Mouse (Mus musculus): ENCODE results near the gene App.

The App gene

DNA sequence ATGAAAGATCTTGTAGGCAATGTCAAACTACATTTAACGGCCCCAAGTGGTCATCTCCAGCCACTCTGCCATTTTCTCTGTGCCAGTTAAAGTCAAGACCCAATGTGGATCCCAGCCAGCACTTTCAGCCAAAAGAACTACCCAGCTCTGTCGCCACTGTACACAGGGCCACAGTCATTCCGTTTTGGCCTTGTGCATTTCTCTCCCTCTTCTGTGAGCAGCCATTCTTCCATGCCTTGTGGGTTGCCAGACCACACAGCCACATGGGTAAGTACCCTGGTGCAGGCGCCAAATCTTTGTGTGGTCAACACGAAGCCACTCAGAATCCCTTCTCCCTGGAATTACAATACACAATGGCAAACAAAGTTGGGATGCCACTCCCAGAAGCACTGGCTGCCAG, 57.7 kb downstream of the App start:
- DNase-seq, result no peak

DNA sequence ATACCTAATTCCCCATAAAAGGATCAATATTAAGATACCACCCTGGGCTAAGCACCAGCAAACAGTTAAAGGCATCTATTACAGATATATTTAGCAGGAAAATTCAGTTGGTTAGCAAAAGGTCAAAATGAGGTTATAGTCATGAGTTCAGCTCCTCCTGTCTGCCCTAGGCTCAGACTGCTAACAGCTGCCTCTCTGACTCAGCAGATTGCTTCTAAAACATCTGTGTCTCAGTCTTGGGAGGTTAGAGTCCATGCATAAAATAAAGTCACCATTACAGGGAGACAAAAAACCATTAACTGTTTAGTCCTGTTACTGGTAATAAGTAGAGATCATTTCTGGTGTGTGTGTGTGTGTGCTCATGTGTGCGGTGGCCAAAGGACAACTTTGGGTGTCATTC, 58.8 kb downstream of the App start:
- no peak for DNase-seq

DNA sequence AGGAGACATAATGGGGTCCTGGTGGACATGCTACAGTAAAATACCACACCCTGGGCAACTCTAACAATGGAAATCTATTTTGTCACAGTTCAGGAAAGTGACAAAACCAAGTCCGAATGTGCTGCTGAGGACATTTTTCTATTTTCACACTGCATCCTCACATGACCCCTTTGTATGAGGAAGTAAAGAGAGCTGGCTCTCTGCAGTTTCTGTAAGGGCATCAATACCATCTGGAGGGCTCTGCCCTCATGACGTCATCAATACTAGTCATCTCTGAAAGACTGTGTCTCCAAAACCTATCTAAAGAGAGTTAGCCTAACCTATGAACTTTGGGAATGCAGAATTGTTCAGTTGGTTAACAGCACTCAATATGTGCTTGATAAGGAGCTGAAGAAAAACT, 59.6 kb downstream of the App start:
- DNase-seq, result no peak

DNA sequence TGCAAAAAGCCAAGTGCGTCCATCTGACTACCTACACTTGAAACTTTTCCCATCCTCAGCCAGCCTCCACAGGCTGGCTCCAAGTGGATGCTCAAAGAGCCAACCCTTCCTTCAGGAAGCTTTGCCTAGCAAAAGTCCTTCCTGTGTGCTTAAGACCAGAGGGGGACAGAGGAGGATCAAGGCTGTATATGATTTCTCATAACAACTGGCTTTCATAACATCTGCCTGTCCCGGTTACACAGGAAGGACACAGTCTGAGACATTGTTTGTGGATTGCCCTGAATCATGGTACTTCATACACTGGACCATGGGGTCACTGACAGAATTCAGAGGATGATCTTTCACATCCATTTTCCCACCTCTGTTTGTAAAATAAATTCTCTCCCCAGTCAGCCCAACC, 61.3 kb downstream of the App start:
- DNase-seq, result no peak

DNA sequence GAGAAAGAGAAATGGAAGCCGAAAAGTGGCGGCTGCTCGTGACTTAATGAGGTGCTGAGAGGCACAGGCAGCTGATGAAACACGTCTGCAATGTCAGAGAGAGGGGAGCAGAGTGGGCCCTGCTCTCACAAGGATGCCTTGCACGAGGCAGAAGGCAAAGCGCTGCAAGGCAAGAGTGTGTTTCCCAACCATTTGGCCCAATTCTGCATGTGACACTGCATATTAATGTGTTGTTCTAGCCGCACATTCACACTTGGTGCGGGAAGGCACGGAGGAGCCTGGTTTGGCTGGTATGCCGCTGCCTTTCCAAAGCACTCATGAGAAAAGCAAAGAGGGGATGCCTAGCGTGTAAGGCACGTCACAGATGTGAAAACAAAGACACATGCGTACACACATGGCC, 63.1 kb downstream of the App start:
- no peak for DNase-seq

DNA sequence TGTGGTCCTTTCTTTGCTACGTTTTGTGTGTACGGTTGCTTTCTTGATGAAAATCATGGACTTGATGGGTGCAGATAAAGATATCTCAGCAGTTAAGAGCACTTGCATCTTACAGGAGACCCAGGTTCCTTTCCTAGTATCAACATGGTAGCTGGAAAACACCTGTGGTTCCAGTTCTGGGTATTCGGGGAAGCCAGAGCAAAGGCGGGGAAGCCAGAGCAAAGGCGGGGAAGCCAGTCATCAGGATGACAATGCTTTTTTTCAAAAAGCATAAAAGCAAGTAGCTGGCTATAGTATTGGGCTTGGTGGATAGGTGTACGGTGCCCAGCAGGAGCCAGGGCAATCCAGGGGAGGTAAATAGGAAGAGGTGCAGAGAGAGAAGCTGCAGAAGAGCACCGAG, 65.1 kb downstream of the App start:
- no peak for DNase-seq

DNA sequence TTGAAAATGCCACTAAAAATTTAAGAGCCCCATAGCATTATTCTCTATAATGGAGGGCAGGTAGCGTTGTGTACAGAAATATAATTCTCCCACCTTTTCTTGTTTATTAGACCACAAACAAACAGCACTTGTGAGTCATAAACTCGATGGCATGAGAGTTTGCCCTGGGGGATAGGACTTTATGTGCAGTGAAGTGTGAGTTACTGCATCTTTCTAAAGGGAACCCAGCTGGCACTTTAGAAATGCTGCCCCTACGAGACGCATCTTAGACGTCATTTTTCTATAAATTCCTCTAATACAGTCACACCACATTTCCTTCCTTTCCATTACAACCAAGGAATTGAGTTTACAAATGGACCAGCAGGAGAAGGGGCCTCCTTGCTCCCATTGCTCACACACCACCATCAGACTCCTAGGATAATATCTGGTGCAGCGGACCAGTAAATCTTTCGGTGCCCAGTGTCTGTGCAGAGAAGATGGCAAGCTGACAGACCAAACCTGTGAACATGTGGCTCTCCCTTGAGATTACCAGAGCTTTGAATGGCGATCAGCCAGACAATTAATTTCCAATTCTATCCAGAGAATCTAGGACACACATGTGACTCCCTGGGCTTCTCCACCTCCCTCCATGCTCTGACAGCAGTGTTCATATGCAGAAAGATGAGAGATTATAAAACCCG, 66.8 kb downstream of the App start:
- no peak for DNase-seq

DNA sequence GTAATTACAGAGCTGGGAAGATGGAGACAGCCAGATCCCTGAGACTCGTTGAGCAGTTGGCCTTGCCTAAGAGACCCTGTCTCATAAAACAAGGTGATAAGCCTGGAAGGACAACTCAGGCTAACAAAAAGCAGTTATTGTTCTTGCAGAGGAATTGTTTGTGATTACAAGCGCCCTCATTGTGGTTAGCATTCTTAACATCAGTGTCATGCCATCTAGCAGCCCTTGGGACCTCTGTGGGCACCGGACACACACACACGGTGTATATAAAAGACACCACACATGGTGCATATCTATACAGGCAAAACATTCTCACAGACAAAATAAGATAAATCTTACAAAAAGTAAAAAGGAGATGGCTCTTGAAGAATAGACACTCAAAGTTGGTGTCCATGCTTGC, 68.0 kb downstream of the App start:
- DNase-seq, result no peak

DNA sequence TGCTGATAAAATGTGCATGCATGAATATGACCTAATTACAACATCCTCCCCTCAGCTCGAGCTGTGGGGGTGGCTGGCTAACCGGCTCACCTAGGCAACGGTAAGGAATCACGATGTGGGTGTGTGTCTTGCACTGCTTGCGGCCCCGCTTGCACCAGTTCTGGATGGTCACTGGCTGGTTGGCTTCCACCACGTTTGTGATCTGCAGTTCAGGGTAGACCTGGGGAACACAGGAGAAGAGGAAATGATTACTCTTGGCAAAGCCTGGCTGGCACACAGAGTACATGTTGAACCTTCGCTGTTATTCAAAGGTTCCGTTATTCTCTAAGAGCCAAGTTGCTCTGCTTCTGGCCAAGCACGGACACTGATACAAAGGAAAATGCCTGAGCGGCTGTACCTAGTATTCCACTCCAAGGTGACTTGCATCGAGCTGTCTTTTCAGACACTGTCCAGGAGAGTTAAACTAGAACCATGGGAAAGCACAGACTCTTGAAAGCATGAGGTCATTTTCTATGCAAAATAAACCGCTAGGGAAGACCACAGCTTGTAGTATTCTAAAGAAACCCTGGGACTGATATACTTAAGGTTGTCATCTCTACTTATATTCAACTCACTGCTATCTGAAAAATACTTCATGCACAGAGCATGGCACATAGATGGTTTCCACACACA, 70.3 kb downstream of the App start:
- peak; percentile 53 to 59 for DNase-seq

DNA sequence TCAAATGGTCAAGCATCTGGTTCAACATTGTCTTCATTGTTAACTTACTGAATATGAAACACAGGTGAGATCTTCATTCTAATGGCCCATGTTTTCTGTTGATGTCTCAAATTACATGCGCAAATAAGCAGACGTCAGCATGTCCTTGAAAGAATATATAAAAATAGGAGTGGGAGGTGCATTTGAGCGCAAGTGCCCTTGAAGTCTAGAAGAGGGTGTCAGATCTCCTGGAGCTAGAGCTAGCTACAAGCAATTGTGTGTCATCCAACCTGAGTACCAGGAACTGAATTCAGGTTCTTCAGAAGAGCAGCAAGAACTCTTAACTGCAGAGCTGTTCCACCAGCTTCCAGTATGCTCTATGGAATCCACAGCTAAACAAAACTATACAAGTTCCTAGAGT, 72.0 kb downstream of the App start:
- DNase-seq, result no peak

DNA sequence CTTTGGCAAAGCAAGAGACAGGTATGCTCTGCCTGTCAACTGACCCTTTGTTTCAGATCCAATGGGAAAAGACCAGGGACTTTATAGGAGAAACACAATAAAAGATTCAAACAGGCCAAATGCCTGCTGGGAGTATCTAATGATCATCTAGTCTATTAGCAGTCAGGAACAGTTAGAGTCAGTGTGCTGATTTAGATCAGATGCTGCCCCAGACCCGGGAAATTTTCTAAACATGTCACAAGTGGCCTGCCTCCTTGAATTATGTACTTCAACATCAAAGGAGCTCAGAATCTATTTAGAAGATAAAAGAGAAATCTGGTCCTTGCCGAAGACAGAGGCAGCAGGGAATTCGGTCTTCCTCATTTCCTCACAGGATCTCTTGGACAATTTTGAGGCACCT, 72.8 kb downstream of the App start:
- DNase-seq, result no peak

DNA sequence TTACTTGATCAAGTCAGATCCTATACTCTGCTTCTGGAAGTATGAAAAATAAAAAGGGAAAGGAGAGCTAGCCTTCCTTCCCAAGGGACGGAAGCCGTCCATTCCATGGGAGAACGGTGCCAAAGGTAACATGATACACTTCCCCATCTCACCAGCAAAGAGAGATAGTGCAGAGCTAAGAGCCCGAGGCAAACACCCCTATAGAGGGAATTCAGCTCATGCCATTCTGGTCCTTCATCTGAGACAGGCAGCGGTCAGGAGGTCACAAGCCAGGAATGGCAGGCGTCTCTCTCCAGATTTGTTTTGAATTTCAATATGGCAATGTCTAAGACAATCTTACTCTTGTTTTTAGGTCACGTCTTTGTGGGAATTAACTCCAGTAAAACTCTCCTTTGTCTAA, 74.1 kb downstream of the App start:
- DNase-seq, result no peak

DNA sequence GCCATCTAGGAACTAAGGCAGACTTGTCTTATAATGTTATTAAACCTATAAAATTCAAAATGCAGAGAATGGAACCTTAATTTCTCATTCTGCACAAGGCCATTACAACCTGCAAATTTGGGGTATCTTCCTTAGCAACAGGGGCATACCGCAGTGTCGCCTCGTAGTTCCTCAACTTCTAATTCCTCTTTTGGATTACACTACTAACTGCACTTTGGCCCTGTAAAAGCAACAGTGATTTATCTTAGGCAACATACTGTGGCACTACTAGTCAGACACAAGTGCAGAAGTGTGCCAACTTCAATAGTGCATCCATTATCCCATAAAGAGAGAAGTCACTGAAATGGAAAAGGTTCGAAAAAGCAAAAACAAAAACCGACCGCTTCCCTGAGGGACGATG, 74.5 kb downstream of the App start:
- DNase-seq, result no peak

DNA sequence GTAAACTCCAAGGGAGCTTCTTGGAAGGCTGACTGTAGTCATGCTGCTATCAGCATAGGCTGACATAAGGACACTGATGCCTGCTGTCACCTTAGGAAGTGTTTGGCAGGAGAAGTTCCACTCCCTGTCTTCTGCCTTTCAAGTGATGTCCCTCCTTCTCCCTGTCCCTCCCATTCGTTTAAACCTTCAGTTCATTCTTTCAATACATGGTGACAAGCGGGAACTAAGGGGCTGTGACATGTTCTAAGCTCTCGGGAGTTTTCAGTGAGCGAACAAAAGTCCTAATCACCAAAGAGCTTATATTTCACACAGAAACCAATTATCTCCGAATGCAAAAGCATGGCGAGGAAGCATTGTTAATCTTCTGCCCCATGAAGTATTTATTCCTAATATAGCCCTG, 77.2 kb downstream of the App start:
- DNase-seq, result peak in 1 of 2 experiments; percentile 53

DNA sequence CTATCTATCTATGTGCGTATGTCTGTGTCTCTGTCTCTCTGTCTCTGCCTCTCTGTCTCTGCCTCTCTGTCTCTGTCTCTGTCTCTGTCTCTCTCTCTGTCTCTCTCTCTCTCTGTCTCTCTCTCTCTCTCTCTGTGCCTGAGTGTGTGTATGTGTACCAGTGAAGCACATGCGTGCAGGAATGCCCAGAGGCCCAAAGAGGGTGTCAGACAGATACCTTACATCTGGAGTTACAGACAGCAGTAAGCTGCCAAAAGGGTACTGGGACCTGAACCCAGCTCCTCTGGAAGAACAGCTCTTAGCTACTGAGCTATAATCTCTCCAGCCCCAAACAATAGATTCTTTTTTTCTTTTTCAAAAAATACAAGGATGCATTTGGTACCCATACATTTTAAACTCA, 77.6 kb downstream of the App start:
- DNase-seq, result no peak

DNA sequence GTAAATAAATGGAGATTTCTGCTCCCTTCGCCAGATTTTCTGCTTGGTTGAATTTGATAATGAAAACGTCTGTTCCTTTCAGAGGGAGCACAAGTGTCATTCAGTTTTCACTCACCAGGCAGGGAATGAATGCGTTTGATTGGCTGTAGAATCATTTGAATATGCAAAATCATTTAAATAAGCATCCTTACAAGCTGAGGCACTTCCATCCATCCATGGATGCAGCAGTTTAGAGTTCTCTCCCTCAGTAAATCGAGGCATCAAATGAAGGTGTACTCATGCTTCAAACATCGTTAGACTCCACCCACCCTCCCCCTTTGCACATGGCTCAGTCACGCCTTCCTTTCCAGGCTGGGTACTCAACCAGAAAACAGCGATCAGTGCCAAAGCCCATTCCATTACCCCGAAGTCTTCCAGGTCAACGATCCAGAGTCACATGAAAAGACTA, 80.9 kb downstream of the App start:
- no peak for DNase-seq

DNA sequence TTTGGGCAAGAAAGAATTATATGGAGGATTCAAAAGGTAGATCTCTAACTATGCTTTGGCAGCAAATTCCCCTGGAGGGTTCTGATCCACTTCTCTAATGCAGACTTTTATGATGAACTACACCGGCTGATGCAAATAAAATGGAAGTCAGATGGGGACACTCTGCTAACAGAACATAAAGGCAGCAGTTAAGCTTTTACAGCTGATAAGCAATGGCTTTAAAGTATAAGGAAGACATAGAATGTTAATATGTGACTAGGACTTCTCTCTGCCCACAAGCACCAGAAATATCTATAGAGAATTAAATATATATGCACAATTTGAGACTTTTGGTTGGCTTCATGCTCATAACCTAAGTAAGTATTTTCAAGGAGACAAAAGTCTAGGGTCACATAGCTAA, 81.4 kb downstream of the App start:
- DNase-seq, result no peak

DNA sequence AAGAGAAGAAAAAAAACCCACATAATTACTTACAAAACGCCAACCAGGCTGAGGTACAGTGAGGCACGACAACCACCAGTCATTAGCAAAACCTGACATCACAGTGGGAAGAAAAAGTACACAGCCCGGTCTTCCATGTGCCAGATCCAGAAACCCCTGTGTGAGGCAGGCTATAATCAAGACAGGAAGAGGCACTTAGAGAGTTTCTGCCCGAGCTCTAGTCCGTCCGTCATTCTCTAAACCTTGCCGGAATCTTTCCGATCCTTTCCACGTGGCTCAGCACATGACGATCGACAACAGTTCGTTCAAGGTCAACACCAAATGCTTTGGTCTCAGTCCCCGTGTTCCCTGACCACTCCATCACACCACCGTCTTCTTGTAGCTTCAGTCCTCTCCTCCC, 82.6 kb downstream of the App start:
- no peak for DNase-seq

DNA sequence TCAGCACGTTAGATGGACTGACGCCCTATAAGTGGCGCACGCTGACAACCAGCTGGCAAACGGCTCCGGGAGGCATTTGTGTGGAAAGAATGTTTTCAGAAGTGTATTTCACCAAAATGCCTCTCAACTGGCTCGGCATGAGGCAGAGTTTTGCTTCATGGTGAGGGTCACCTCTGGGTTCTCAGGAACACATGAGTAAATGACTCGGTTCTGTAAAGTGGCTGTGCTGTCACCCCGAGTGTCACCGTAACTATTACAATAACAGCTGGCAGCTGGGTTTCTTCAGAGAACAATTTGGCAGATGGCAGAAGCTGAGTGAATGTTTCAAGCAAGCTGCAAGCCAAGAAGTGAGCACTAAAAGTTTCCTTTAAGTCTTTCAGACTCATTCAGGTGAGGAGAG, 85.4 kb downstream of the App start:
- no peak for DNase-seq

DNA sequence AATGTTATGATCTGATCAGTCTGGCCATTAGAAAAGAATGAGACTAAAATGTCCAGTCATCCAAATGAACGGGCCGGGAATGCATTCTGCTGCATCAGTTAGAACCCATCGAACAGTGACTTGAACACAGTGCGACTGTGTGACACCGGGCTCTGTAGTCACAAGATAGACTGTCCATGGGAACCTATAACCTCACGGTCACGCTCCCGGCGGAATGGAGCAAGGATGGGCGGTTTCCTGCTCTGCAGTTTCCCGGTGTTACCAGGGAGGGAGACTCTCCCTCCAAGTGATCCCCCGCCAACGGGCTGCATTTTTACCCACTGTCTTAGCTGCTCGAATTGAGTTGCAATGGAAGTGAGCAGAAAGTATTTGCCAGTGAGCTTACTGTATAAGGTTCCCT, 87.3 kb downstream of the App start:
- DNase-seq, result no peak

DNA sequence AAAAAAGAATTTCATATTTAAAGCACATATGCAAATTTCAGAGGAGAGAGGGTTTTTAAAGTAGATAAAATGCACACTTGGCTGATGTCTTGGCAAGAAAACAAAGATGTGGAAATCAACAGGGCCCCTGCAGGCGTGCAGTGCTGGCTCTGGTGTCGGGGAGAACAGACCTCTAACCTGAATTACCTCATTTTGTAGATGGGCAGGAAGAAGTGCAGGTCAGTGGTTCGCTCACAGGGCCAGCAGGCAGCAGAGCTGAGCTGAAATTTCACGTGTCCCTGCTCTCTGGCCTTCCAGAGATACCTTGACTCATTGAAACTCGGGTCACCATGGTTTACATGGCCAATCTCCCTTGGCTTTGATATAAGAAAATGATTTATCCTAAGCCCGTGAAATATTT, 87.7 kb downstream of the App start:
- peak; percentile 52 to 58 for DNase-seq

DNA sequence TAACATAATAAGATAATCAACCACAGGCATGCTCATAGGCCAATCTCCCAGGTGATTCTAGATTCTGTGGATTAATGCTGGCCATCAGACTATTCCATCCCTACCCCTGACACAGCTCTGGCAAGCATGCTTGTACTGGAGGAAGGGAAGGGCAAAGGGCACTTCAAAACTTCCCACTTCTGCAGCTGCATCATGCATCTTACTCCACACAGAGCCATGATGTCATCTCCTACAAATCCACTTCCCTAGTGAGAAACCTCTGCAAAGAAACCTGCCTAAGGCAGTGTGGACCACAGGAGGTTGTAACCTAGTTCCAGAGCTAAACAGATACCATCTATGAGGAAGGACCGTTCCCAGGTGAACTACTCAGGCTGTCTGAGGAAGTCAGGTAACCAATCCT, 89.4 kb downstream of the App start:
- DNase-seq, result no peak

DNA sequence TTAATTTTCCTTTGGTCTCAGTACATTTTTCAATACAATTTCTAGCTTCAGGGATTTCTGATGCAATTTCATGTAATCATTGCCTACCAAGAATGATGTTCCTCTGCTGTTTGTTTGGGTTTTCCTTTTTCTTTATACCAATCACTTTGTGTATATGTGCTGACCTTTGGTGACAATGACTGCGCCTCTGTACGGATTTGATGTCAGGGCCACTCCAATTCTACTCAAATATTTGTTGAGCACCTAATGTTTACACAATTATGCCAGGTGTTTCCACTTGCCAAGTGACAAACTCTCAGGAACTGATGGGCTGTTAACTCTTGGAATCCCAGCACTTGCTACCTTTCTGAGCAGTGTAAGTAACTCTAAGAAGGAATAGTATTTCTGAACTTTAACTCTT, 98.2 kb downstream of the App start:
- no peak for DNase-seq

DNA sequence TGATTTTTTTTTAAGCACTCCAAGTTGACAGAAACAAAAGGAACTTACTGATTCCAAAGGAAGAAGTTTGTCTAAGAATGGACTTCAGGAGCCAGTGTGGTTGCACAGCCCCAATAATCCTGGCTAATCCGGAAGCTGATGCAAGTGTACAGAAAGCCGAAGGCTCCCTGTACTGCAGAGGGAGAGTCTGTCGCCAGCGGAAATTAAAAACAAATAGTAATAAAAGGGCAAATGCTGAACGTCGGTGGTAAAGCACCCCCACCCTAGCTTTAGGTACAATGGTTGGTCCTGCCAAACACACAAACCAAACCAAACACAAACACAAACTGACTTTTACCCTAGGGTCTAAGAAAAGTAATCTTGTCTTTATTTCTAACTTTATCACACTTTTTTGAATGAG, 98.7 kb downstream of the App start:
- DNase-seq, result no peak

DNA sequence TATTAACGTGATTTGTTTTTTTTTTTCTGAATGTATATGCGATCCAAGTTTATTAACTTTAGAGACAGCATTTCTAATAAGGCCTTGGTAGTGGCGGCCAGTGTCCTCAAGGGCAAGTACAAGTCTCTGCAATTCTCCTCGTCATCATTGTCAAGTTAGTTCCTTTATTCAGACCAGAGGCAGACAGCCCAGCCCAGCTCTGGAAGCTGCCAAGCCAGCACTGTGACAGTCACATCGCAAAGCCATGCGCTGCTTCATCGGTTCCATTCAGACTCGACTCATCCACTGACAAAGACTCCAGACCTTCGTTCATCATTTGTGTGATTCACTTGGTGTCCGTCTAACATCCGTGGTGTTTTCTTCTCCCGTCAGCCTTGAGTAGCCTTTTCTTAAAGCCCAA, 100.9 kb downstream of the App start:
- DNase-seq, result no peak
